Mouse (Mus musculus) midbrain, postnatal 0 days (tissue): ENCODE measurements at regions not wholly inside any gene's neighbourhood (a gene's known extent, or its start where the extent isn't known, plus 50 kb on each side); places are given as distances from the start of the nearest gene placed in this dataset.

Source experiments
- ATAC-seq: fragments of 200-750 bp; cut with Nextera tagmentation; 2 replicates; pipeline ENCODE4 v1.8.0; 2017; ENCODE audit warnings: moderate number of reproducible peaks, mild to moderate bottlenecking, moderate TSS enrichment, moderate library complexity; ENCODE audit not compliant: low FRiP score
- DNase-seq: peaks from one replicate; pipeline ENCODE4 v3.0.0-alpha.2; 2015; ENCODE audit warnings: low spot score
- H3K27ac ChIP-seq: fragments of 300-500 bp; sonication (generic); 2 replicates; pipeline ENCODE4 v1.5.1; 2014; ENCODE audit warnings: low read depth, mild to moderate bottlenecking, low read length, mixed read lengths
- H3K27me3 ChIP-seq: fragments of 300-500 bp; sonication (generic); 2 replicates; pipeline ENCODE4 v1.6.1; 2014; ENCODE audit warnings: low read length, control low read depth, mixed read lengths; ENCODE audit not compliant: insufficient read depth
- H3K36me3 ChIP-seq: fragments of 300-500 bp; sonication (generic); 2 replicates; pipeline ENCODE4 v1.6.1; 2014; ENCODE audit warnings: low read length, control low read depth, mixed read lengths; ENCODE audit not compliant: insufficient read depth
- H3K4me1 ChIP-seq: fragments of 300-500 bp; sonication (generic); 2 replicates; pipeline ENCODE4 v1.6.1; 2014; ENCODE audit warnings: mild to moderate bottlenecking, control low read depth, antibody characterized with exemption, low read length, mixed read lengths; ENCODE audit not compliant: insufficient read depth
- H3K4me2 ChIP-seq: fragments of 300-500 bp; sonication (generic); 2 replicates; pipeline ENCODE4 v1.6.1; 2014; ENCODE audit warnings: low read depth, mild to moderate bottlenecking, low read length, mixed read lengths; ENCODE audit not compliant: poor library complexity, severe bottlenecking
- H3K4me3 ChIP-seq: fragments of 300-500 bp; sonication (generic); 2 replicates; pipeline ENCODE4 v1.5.1; 2014; ENCODE audit warnings: low read depth, mild to moderate bottlenecking, low read length, moderate library complexity
- H3K9ac ChIP-seq: fragments of 300-500 bp; sonication (generic); replicated peaks from 2 replicates; pipeline ENCODE4 v1.6.1; 2014; ENCODE audit warnings: mild to moderate bottlenecking, low read length, moderate library complexity, mixed read lengths; ENCODE audit not compliant: poor library complexity, severe bottlenecking
- H3K9me3 ChIP-seq: fragments of 300-500 bp; sonication (generic); 2 replicates; pipeline ENCODE4 v1.6.1; 2016; ENCODE audit warnings: low read length, control low read depth
- CTCF ChIP-seq: IDR thresholded peaks from 2 replicates; pipeline ENCODE4 v1.5.1; 2016; ENCODE audit warnings: antibody characterized with exemption, mild to moderate bottlenecking
- WGBS: fragments of 180-500 bp; shearing (Covaris S2); extraction: QIAGEN DNeasy Blood & Tissue Kit; methylation state at CpG from one replicate; pipeline ENCODE4 v1.1.7; 2014; 5-methylcytosine and 5-hydroxymethylcytosine counted together

- Histone ChIP-seq H3K4me3 (no peak overlapping the region), H3K27ac (no peak overlapping the region), H3K9me3 (no peaks in the 10 kb centered on the region), H3K9ac (no peak overlapping the region), H3K36me3 (no peaks in the 10 kb centered on the region), H3K4me1 (no peaks in the 10 kb centered on the region), H3K27me3 (no peaks in the 10 kb centered on the region), H3K4me2 (no peak overlapping the region)
- no peak for DNase-seq
- TF ChIP-seq CTCF: no peak
- WGBS: 93% methylated on average over 2 of the region's 2 CpGs
- no peak for ATAC-seq
These were observed 566.4 kb downstream of the Gm21833 start for GRCm38 (mm10) chr16:83394581-83394980.

- 58% methylated on average over 1 of the region's 1 CpGs for WGBS
- H3K4me3 ChIP-seq: no peak overlapping the region
- DNase-seq: peak; percentile 27
- H3K27ac ChIP-seq: no peak overlapping the region
- no peak overlapping the region for H3K9ac ChIP-seq
- no peaks in the 10 kb centered on the region for H3K9me3 ChIP-seq
- no peak for TF ChIP-seq CTCF
- H3K4me2 ChIP-seq: no peak overlapping the region
- ATAC-seq: no peak
- H3K4me1 ChIP-seq: no peaks in the 10 kb centered on the region
- H3K36me3 ChIP-seq: no peaks in the 10 kb centered on the region
- no peaks in the 10 kb centered on the region for H3K27me3 ChIP-seq
These were observed 592.5 kb downstream of the Gm21833 start for GRCm38 (mm10) chr16:83420676-83421075.

GRCm38 (mm10) chr16:83423096-83423495 lies 594.9 kb downstream of the Gm21833 start:
- Histone ChIP-seq H3K4me3 (no peak overlapping the region), H3K9me3 (no peaks in the 10 kb centered on the region), H3K36me3 (no peaks in the 10 kb centered on the region), H3K27ac (no peak overlapping the region), H3K4me1 (no peaks in the 10 kb centered on the region), H3K9ac (no peak overlapping the region), H3K4me2 (no peak overlapping the region), H3K27me3 (no peaks in the 10 kb centered on the region)
- WGBS: 75% methylated on average over 5 of the region's 5 CpGs
- no peak for TF ChIP-seq CTCF
- no peak for DNase-seq
- ATAC-seq: no peak
